Mouse (Mus musculus) MEL (cell line): ENCODE measurements around the gene Dab2. TPM values are rescaled to one million over a fixed set of nuclear protein-coding genes. Genes with fewer than 3 reads are reported as not detected.

Source experiments
- DNase-seq: peaks from one replicate; pipeline ENCODE4 v3.0.0; 2011; ENCODE audit warnings: low read depth, low spot score
- H3K27ac ChIP-seq: 2 replicates; pipeline ENCODE4 v1.5.1; 2012; ENCODE audit warnings: low read depth, mild to moderate bottlenecking, control low read depth, low read length, moderate library complexity; ENCODE audit not compliant: control insufficient read depth
- H3K27me3 ChIP-seq, 2 experiments: fragments of 150-350 bp in 1 of 2; sonication (generic) in 1 of 2; 2 replicates each; pipeline ENCODE4 v1.6.1; 2012; ENCODE audit warnings: low read length in 2 of 2, mild to moderate bottlenecking in 2 of 2, improper control_type of control experiment in 1 of 2, moderate library complexity in 1 of 2; ENCODE audit not compliant: insufficient read depth in 2 of 2, control insufficient read depth in 1 of 2
- H3K36me3 ChIP-seq, 2 experiments: 2 replicates each; pipeline ENCODE4 v1.6.1; 2012 to 2014; ENCODE audit warnings: low read length in 2 of 2, improper control_type of control experiment in 1 of 2, inconsistent platforms in 1 of 2, mild to moderate bottlenecking in 1 of 2; ENCODE audit not compliant: insufficient read depth in 2 of 2, control insufficient read depth in 1 of 2
- H3K4me1 ChIP-seq, 2 experiments: fragments of 150-350 bp in 1 of 2; sonication (generic) in 1 of 2; 2 replicates each; pipeline ENCODE4 v1.6.1; 2012; ENCODE audit warnings: low read length in 2 of 2, improper control_type of control experiment in 1 of 2, mild to moderate bottlenecking in 1 of 2; ENCODE audit not compliant: insufficient read depth in 2 of 2, control insufficient read depth in 1 of 2
- H3K4me3 ChIP-seq, 2 experiments: fragments of 150-350 bp in 1 of 2; sonication (generic) in 1 of 2; 2 replicates each; pipeline ENCODE4 v1.5.1; 2012; ENCODE audit warnings: low read depth in 2 of 2, low read length in 2 of 2, mild to moderate bottlenecking in 2 of 2, moderate library complexity in 2 of 2, control low read depth in 1 of 2, improper control_type of control experiment in 1 of 2; ENCODE audit not compliant: control insufficient read depth in 1 of 2, insufficient read depth in 1 of 2
- H3K79me2 ChIP-seq: 2 replicates; pipeline ENCODE4 v1.6.1; 2012; ENCODE audit warnings: mild to moderate bottlenecking, low read length, moderate library complexity; ENCODE audit not compliant: control insufficient read depth, poor library complexity, insufficient read depth
- H3K9ac ChIP-seq: 2 replicates; pipeline ENCODE4 v1.6.1; 2012; ENCODE audit warnings: low read depth, mild to moderate bottlenecking, control low read depth, low read length, moderate library complexity; ENCODE audit not compliant: control insufficient read depth, poor library complexity, severe bottlenecking
- H3K9me3 ChIP-seq: fragments of 150-350 bp; sonication (generic); replicated peaks from 2 replicates; pipeline ENCODE4 v1.6.1; 2012; ENCODE audit warnings: mild to moderate bottlenecking, low read length, improper control_type of control experiment, moderate library complexity; ENCODE audit not compliant: insufficient read depth
- BHLHE40 ChIP-seq: IDR thresholded peaks from 2 replicates; pipeline ENCODE4 v1.6.1; 2012; ENCODE audit warnings: low read depth, mild to moderate bottlenecking, inconsistent platforms, low read length, improper control_type of control experiment, borderline replicate concordance
- CHD2 ChIP-seq: IDR thresholded peaks from 2 replicates; pipeline ENCODE4 v1.6.1; 2011; ENCODE audit warnings: low read length, improper control_type of control experiment
- CTCF ChIP-seq, 3 experiments: IDR thresholded peaks in 2 of 3; conservative IDR thresholded peaks in 1 of 3; 2 replicates each; pipeline ENCODE4 v1.5.1; 2011 to 2012; ENCODE audit warnings: low read length in 3 of 3, low read depth in 2 of 3, mild to moderate bottlenecking in 2 of 3, improper control_type of control experiment in 1 of 3, inconsistent platforms in 1 of 3, mixed read lengths in 1 of 3, moderate library complexity in 1 of 3; ENCODE audit not compliant: control insufficient read depth in 1 of 3, insufficient read depth in 1 of 3, poor library complexity in 1 of 3, severe bottlenecking in 1 of 3
- E2F4 ChIP-seq: IDR thresholded peaks from 2 replicates; pipeline ENCODE4 v1.6.1; 2011; ENCODE audit warnings: low read depth, low read length, improper control_type of control experiment, borderline replicate concordance
- ELF1 ChIP-seq: IDR thresholded peaks from 2 replicates; pipeline ENCODE4 v1.6.1; 2014; ENCODE audit warnings: low read depth, mild to moderate bottlenecking, inconsistent platforms, low read length, improper control_type of control experiment, moderate library complexity
- EP300 ChIP-seq, 2 experiments: IDR thresholded peaks; 2 replicates each; pipeline ENCODE4 v1.6.1; 2011; ENCODE audit warnings: improper control_type of control experiment in 2 of 2, low read length in 2 of 2, low read depth in 1 of 2, mild to moderate bottlenecking in 1 of 2
- ETS1 ChIP-seq: IDR thresholded peaks from 2 replicates; pipeline ENCODE4 v1.6.1; 2012; ENCODE audit warnings: low read depth, mild to moderate bottlenecking, inconsistent platforms, low read length, improper control_type of control experiment, moderate library complexity
- GABPA ChIP-seq: IDR thresholded peaks from 2 replicates; pipeline ENCODE4 v1.6.1; 2012; ENCODE audit warnings: low read depth, mild to moderate bottlenecking, inconsistent platforms, low read length, improper control_type of control experiment, moderate library complexity
- MAFK ChIP-seq: IDR thresholded peaks from 2 replicates; pipeline ENCODE4 v1.6.1; 2011; ENCODE audit warnings: low read depth, mild to moderate bottlenecking, low read length, improper control_type of control experiment, borderline replicate concordance
- MAX ChIP-seq: IDR thresholded peaks from 2 replicates; pipeline ENCODE4 v1.6.1; 2011; ENCODE audit warnings: low read length, improper control_type of control experiment
- MEF2A ChIP-seq: IDR thresholded peaks from 2 replicates; pipeline ENCODE4 v1.6.1; 2014; ENCODE audit warnings: low read depth, mild to moderate bottlenecking, inconsistent platforms, low read length, improper control_type of control experiment; ENCODE audit not compliant: poor library complexity, insufficient replicate concordance, severe bottlenecking; ENCODE audit errors: extremely low read depth
- MXI1 ChIP-seq: IDR thresholded peaks from 2 replicates; pipeline ENCODE4 v1.6.1; 2011; ENCODE audit warnings: mild to moderate bottlenecking, low read depth, low read length, improper control_type of control experiment
- POLR2AphosphoS2 ChIP-seq: IDR thresholded peaks from 2 replicates; pipeline ENCODE4 v1.6.1; 2011; ENCODE audit warnings: low read length, improper control_type of control experiment
- SIN3A ChIP-seq: IDR thresholded peaks from 2 replicates; pipeline ENCODE4 v1.6.1; 2012; ENCODE audit warnings: low read length, improper control_type of control experiment, inconsistent platforms
- TBP ChIP-seq: IDR thresholded peaks from 2 replicates; pipeline ENCODE4 v1.8.0; 2011; ENCODE audit warnings: low read depth, low read length, improper control_type of control experiment
- UBTF ChIP-seq: IDR thresholded peaks from 2 replicates; pipeline ENCODE4 v1.6.1; 2012; ENCODE audit warnings: low read depth, mild to moderate bottlenecking, inconsistent platforms, low read length, improper control_type of control experiment, moderate library complexity, borderline replicate concordance; ENCODE audit not compliant: insufficient read depth
- USF1 ChIP-seq: IDR thresholded peaks from 2 replicates; pipeline ENCODE4 v1.6.1; 2014; ENCODE audit warnings: low read depth, mild to moderate bottlenecking, inconsistent platforms, low read length, improper control_type of control experiment, moderate library complexity
- USF2 ChIP-seq, 2 experiments: IDR thresholded peaks; 2 replicates each; pipeline ENCODE4 v1.6.1; 2011 to 2012; ENCODE audit warnings: improper control_type of control experiment in 2 of 2, low read length in 2 of 2, borderline replicate concordance in 1 of 2, inconsistent platforms in 1 of 2, low read depth in 1 of 2, mild to moderate bottlenecking in 1 of 2; ENCODE audit not compliant: insufficient read depth in 1 of 2
- ZC3H11A ChIP-seq: IDR thresholded peaks from 2 replicates; pipeline ENCODE4 v1.6.1; 2012; ENCODE audit warnings: low read depth, mild to moderate bottlenecking, inconsistent platforms, low read length, improper control_type of control experiment
- ZKSCAN1 ChIP-seq: IDR thresholded peaks from 2 replicates; pipeline ENCODE4 v1.6.1; 2012; ENCODE audit warnings: low read depth, mild to moderate bottlenecking, inconsistent platforms, low read length, improper control_type of control experiment, moderate library complexity
- ZMIZ1 ChIP-seq: IDR thresholded peaks from 2 replicates; pipeline ENCODE4 v1.6.1; 2012; ENCODE audit warnings: low read depth, mild to moderate bottlenecking, inconsistent platforms, low read length, improper control_type of control experiment, moderate library complexity
- ZNF384 ChIP-seq: IDR thresholded peaks from 2 replicates; pipeline ENCODE4 v1.6.1; 2012; ENCODE audit warnings: low read depth, mild to moderate bottlenecking, inconsistent platforms, low read length, improper control_type of control experiment
- polyA plus RNA-seq, 2 experiments: library from polyadenylated mRNA; stranded (reverse) in 1 of 2; unstranded in 1 of 2; fragments of >175 nt in 1 of 2; fragments of >200 nt in 1 of 2; gene quantifications; 2 replicates each; pipeline versions ENCODE4 v1.2.1 to v1.2.4; 2012; ENCODE audit warnings: low replicate concordance in 2 of 2, low read depth in 1 of 2; ENCODE audit not compliant: insufficient read length in 2 of 2, insufficient read depth in 1 of 2, missing spikeins in 1 of 2
- total RNA-seq: library from RNA; depleted of rRNA; stranded (reverse); fragments of 300-350 nt; gene quantifications from 2 replicates; pipeline ENCODE4 v1.2.3, GENCODE M21; 2012

Dab2 gene
- total and polyA plus RNA-seq, 3 experiments, result not detected

DNA sequence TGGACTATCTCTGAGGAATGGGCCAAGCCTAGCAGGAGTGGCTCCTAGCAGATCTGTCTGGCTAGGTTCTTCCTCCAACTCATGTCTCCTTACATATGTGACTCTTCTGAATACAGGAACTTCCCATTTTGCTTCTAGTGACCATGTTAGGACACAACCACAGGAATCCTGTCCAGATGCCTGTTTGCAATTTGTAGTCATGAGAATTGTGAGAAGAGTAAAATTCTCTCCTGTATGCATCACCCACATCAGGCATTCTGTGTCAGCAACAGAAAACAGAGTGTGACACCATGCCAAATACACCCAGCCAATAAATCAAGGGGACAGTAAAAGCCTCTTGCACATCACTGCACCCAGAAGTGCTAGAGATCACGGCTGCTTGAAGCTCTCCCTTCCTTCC is 146.6 kb downstream of the Dab2 start:
- Histone ChIP-seq H3K4me1 (no peaks in the 10 kb centered on the region), H3K79me2 (no peaks in the 10 kb centered on the region), H3K4me3 (no peak overlapping the region), H3K27me3 (peaks cover 3 to 4% of the 10 kb centered on the region in 2 experiments; a peak in 3 of 4 replicates), H3K9ac (no peak overlapping the region), H3K27ac (no peak overlapping the region), H3K36me3 (no peaks in the 10 kb centered on the region), H3K9me3 (no peaks in the 10 kb centered on the region)
- TF ChIP-seq SIN3A (no peak), MXI1 (no peak), USF2 (IDR thresholded peaks at IDR 0.05; ENCODE audit: borderline replicate concordance in 1 of 2, insufficient read depth in 1 of 2, low read depth in 1 of 2, low read length in 2 of 2) (no peak), MAFK (no peak), ELF1 (no peak), ZC3H11A (no peak), EP300 (IDR thresholded peaks at IDR 0.05; ENCODE audit: low read depth in 1 of 2, low read length in 2 of 2) (no peak), CTCF (IDR thresholded peaks at IDR 0.05 in 2 of 3, conservative IDR thresholded peaks at IDR 0.05 in 1 of 3; ENCODE audit: control insufficient read depth in 1 of 3, insufficient read depth in 1 of 3, low read depth in 2 of 3, low read length in 3 of 3, poor library complexity in 1 of 3, severe bottlenecking in 1 of 3) (no peak), TBP (no peak), MEF2A (no peak), GABPA (no peak), UBTF (no peak), BHLHE40 (no peak), ZKSCAN1 (no peak), MAX (no peak), E2F4 (no peak), ZNF384 (no peak), CHD2 (no peak)
- DNase-seq, result no peak

DNA sequence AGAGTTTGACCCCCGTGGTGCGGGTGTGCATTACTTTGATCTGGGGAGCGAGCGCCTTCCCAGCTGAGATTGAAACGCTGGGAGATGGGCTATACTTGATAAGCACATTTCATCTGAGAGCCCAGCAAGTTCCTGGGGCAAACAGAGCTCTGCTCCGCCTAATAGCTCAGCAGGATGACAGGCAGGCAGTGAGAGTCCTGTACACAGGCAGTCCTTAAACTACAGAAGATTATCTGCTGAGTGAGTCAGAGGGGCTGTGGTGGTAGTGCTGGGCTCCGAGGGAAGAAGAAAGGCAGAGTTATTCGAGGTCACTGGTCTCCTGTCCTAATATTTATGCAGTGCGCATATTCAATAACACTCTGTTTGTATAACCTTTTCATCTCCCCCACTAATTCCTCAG is 149.3 kb downstream of the Dab2 start:
- Histone ChIP-seq H3K36me3 (no peaks in the 10 kb centered on the region), H3K4me3 (no peak overlapping the region), H3K4me1 (no peaks in the 10 kb centered on the region), H3K9me3 (no peaks in the 10 kb centered on the region), H3K79me2 (no peaks in the 10 kb centered on the region), H3K9ac (no peak overlapping the region), H3K27me3 (peaks cover 3 to 4% of the 10 kb centered on the region in 2 experiments; a peak in 3 of 4 replicates), H3K27ac (no peak overlapping the region)
- TF ChIP-seq USF1, result no peak
- no peak for TF ChIP-seq EP300 (IDR thresholded peaks at IDR 0.05; ENCODE audit: low read depth in 1 of 2, low read length in 2 of 2)
- TF ChIP-seq ZC3H11A, result no peak
- TF ChIP-seq POLR2AphosphoS2, result no peak
- no peak for TF ChIP-seq ELF1
- TF ChIP-seq ETS1, result no peak
- no peak for TF ChIP-seq ZMIZ1
- DNase-seq, result no peak
